Mouse (Mus musculus) CH12.LX (cell line): ENCODE data around the gene Emilin3.

Experiments used
- NRF1 ChIP-seq: IDR thresholded peaks from 2 replicates; pipeline ENCODE4 v1.6.1; 2014; ENCODE audit warnings: low read depth, mild to moderate bottlenecking, inconsistent platforms, low read length, improper control_type of control experiment, moderate library complexity
- UBTF ChIP-seq: IDR thresholded peaks from 2 replicates; pipeline ENCODE4 v1.6.1; 2012; ENCODE audit warnings: low read depth, mild to moderate bottlenecking, inconsistent platforms, low read length, improper control_type of control experiment, moderate library complexity

DNA sequence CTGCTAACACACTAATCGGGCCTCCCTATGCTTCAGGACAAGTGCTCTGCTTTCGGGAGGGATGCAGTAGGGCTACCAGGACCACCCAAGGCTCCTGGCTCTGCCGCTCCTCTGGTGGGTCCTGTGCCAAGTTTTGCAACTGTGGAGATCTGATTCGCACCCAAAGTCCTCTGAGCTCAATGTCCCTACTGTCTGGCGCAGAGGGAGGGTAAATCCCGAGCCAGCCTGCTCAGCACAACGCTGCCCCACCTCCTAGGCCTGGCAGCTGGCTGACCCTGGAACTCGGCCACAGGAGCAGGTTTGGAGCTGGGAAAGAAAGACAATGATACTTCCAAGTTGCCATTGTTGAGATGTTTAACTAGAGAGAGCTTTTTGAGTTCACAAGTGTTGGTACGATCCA is 13.1 kb upstream of the Emilin3 start:
- TF ChIP-seq UBTF (no peak), NRF1 (no peak)
